Mouse (Mus musculus): ENCODE measurements around the gene Lenep. TPM values are rescaled to one million over a fixed set of nuclear protein-coding genes. Genes with fewer than 3 reads are reported as not detected.
"Not testable (repeated sequence)": the region's sequence is repeated elsewhere in the genome, so short reads cannot be mapped to it uniquely, and the experiment has no call there.

Lenep gene
- polyA plus RNA-seq, 1 experiment from 2014 or later, result not detected

DNA sequence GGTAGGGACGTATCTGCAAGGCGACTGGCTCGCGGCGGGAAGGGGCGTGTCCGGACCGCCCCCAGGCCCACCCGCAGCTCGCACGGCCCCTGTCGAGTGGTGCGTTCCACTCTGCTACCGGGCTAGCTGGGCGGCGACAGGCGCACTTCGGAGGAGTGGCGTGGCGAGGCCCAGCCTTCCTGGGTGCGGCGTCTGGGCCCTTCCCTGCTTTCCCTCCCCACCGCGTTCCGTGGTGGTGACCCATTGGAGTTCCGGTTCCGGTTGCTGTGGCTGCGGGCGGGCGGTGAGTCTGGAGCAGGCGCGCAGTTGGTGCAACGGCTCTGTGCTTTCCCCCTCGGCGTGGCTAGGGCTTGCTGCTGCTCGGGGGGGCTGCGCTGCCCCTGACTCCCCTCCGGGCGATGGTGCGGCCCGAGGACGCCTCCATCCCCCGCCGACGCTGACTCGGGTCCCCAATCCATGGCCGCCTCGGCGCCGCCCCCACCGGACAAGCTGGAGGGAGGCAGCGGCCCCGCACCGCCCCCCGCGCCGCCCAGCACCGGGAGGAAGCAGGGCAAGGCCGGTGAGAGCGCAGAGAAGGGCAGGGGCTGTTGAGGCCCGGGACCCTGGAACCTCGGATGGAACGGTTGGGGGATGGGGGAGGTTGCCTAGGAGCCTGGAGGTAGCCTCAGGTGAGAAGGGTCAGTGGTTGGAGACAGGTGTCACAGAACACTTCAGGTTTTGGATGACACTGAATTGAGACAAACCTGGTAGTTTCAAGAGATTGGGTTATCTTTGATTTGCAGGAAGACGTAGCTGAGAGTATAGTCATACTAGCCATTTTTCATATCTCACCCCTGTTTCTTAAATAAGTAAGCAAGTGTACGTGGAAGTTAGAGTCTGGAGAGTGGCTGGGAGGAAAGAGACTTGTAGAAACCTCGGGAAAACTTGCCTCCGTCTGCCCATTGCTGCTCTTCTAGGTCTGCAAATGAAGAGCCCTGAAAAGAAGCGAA lies 27.9 kb upstream of the Lenep start, which contains the start of gene Pygo2:
TSS of gene Pygo2 (plus strand) at position 44 of the 989 bp plus-strand sequence.
- WGBS (ENCODE audit: insufficient replicate concordance), result 2% methylated on average over 68 of the region's 68 CpGs
- peaks cover 74% of the 10 kb centered on the region for H3K36me3 ChIP-seq
- peak within 1 kb of the TSS; percentile 89 for H3K27ac ChIP-seq
- no peaks in the 10 kb centered on the region for H3K9me3 ChIP-seq (replicated peaks)
- peak within 1 kb of the TSS; percentile 95 for H3K4me2 ChIP-seq
- H3K4me3 ChIP-seq, result peak within 1 kb of the TSS; percentile 94
- H3K9ac ChIP-seq, result peak within 1 kb of the TSS; percentile 94
- no peaks in the 10 kb centered on the region for H3K27me3 ChIP-seq (replicated peaks)
- peaks cover 55% of the 10 kb centered on the region for H3K4me1 ChIP-seq
- ATAC-seq, result peak; percentile 95

DNA sequence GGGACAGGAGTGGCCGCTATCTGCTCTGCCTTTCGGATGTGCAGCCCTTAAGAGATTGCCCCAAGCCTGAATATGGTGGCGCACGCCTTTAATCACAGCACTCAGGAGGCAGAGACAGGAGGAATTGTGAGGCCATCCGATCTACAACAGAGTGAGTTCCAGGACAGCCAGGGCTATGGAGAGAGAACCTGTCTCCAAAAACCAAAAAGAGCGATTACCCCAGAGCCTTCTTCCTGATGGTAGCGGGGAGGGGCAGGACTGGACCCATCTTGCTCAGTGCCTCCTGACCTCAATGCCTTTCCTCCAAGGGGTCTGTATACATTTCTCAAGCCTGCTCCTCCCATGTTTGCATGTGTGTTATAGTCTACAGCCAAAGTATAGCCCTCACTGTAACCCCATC lies 26.4 kb upstream of the Lenep start:
- Histone ChIP-seq H3K4me1 (peaks cover 61% of the 10 kb centered on the region), H3K36me3 (peaks cover 75% of the 10 kb centered on the region)
- not testable (repeated sequence) for H3K9ac ChIP-seq; H3K9me3 ChIP-seq (replicated peaks); H3K27me3 ChIP-seq (replicated peaks); ATAC-seq; H3K4me2 ChIP-seq; H3K27ac ChIP-seq; H3K4me3 ChIP-seq
- 90% methylated on average over 7 of the region's 7 CpGs for WGBS (ENCODE audit: insufficient replicate concordance)

DNA sequence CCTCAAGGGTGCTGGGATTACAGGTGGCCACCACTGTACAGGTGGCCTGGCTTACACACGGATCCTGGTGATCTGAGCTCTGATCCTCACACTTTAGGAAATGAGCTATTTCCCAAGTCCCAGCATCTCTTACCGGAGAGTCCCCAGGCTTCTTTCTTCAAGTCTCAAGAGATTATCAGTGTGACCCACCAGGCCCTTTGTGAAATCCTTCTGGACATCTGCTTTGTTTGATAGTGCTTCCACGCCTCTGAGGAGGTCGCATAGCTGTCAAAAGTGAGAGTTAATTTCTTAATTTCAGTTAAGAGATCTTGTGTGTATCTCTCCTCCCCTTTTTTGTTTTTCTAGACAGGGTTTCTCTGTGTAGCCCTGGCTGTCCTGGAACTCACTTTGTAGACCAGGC lies 23.3 kb upstream of the Lenep start:
- peak overlapping the region; percentile 89 for H3K27ac ChIP-seq
- H3K9me3 ChIP-seq (replicated peaks), result no peaks in the 10 kb centered on the region
- peak overlapping the region; percentile 65 for H3K9ac ChIP-seq
- H3K36me3 ChIP-seq, result peaks cover 65% of the 10 kb centered on the region
- H3K4me2 ChIP-seq, result peak overlapping the region; percentile 97
- H3K4me1 ChIP-seq, result peaks cover 76% of the 10 kb centered on the region
- H3K4me3 ChIP-seq, result peak overlapping the region; percentile 42
- 0 out of 2 replicates have a peak, but pooled peaks have one; percentile 8 for ATAC-seq
- WGBS (ENCODE audit: insufficient replicate concordance), result 22% methylated on average over 4 of the region's 4 CpGs
- H3K27me3 ChIP-seq (replicated peaks), result no peaks in the 10 kb centered on the region

DNA sequence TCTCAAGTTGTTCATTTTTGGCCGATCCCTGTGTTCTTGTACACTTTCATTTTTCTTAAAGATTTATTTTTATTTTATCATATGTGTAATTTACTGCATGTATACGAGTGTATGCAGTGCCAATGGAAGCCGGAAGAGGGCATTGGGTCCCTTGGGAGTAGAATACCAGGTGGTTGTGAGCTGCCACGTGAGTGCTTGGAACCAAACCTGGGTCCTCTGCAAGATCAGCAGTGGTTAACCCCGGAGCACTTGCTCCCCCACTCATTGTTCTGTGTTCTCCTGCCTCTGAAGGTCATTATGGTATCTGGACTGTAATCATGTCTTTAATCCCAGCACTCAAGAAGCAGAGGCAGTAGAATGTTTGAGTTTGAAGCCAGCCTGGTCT lies 22.5 kb upstream of the Lenep start:
- peaks cover 65% of the 10 kb centered on the region for H3K36me3 ChIP-seq
- ATAC-seq, result no peak
- no peaks in the 10 kb centered on the region for H3K9me3 ChIP-seq (replicated peaks)
- WGBS (ENCODE audit: insufficient replicate concordance), result 61% methylated on average over 5 of the region's 5 CpGs
- peak overlapping the region; percentile 97 for H3K4me2 ChIP-seq
- peak overlapping the region; percentile 42 for H3K4me3 ChIP-seq
- peaks cover 79% of the 10 kb centered on the region for H3K4me1 ChIP-seq
- H3K9ac ChIP-seq, result peak overlapping the region; percentile 65
- H3K27ac ChIP-seq, result peak overlapping the region; percentile 89
- H3K27me3 ChIP-seq (replicated peaks), result no peaks in the 10 kb centered on the region

DNA sequence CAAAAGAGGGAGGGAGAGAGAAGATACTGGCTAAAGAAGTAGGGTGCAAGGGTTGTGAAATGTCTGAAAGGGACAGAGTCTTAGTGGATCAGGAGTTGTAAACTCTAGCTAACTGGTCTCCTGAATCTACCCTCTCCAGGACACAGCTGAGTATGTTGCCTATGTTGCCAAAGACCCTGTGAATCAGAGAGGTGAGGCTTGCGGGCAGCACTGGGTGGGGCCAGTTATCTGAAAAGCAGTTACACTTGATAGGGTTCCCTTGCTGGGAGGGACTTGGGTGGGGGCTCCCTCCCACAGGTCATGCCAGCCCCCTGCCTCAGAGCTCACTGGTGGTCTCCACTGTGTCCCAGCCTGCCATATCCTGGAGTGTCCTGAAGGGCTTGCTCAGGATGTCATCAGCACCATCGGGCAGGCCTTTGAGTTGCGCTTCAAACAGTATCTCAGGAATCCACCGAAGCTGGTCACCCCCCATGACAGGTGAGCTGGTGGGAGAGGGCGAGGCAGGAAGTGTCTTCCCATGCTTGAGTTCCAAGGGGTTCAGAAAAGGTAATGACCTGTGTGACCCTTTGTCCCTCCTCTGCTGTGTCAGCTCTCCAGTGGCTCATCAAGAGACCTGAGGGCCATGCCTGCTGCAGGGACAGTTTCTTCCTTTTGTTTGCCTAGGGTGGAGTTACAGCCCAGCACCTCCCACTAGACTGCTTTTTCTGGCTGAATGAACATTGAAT lies 22.0 kb upstream of the Lenep start:
- Histone ChIP-seq H3K4me2 (peak overlapping the region; percentile 97), H3K36me3 (peaks cover 65% of the 10 kb centered on the region), H3K27me3 (replicated peaks) (no peaks in the 10 kb centered on the region), H3K9ac (peak overlapping the region; percentile 37; the same call in 1 of the 2 replicates), H3K27ac (peak overlapping the region; percentile 89), H3K9me3 (replicated peaks) (no peaks in the 10 kb centered on the region), H3K4me1 (peaks cover 79% of the 10 kb centered on the region), H3K4me3 (peak overlapping the region; percentile 42; the same call in 1 of the 2 replicates)
- 57% methylated on average over 5 of the region's 5 CpGs for WGBS (ENCODE audit: insufficient replicate concordance)
- ATAC-seq, result peak; percentile 52

DNA sequence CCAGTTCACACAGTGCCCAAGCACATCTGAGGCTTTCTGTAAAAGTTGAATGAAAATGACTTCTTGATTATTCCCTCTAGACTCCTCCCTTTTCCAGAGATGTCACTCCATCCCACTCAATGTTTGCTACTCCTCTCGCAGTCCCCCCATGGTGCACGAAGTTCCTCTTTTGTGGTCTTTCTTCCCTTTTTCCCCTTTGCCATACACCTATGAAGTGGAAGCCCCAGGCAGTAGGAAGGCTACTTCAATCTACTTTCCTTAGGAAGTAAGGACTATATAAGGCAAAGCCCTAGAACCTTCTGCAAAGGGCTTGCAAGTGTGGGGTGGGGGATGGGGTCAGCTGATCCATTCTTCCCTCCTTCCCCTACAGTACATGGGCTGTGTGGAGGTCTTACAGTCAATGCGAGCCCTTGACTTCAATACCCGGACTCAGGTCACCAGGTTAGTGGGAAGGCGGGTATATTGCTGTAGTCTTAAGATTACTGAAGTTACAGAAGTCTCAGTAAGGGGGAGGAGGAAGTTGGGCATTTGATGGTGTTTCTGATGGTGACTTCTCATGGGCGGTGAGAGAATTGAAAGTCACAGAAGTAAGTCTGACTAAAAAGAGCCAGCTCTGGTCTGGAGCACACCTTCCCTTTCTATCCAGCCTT lies 20.1 kb upstream of the Lenep start:
- H3K4me3 ChIP-seq, result peak overlapping the region; percentile 65
- H3K27me3 ChIP-seq (replicated peaks), result no peaks in the 10 kb centered on the region
- peak overlapping the region; percentile 81 for H3K9ac ChIP-seq
- peaks cover 51% of the 10 kb centered on the region for H3K36me3 ChIP-seq
- H3K4me1 ChIP-seq, result peaks cover 83% of the 10 kb centered on the region
- WGBS (ENCODE audit: insufficient replicate concordance), result 53% methylated on average over 6 of the region's 6 CpGs
- H3K27ac ChIP-seq, result peak overlapping the region; percentile 89
- H3K4me2 ChIP-seq, result peak overlapping the region; percentile 97
- no peaks in the 10 kb centered on the region for H3K9me3 ChIP-seq (replicated peaks)
- ATAC-seq, result no peak

DNA sequence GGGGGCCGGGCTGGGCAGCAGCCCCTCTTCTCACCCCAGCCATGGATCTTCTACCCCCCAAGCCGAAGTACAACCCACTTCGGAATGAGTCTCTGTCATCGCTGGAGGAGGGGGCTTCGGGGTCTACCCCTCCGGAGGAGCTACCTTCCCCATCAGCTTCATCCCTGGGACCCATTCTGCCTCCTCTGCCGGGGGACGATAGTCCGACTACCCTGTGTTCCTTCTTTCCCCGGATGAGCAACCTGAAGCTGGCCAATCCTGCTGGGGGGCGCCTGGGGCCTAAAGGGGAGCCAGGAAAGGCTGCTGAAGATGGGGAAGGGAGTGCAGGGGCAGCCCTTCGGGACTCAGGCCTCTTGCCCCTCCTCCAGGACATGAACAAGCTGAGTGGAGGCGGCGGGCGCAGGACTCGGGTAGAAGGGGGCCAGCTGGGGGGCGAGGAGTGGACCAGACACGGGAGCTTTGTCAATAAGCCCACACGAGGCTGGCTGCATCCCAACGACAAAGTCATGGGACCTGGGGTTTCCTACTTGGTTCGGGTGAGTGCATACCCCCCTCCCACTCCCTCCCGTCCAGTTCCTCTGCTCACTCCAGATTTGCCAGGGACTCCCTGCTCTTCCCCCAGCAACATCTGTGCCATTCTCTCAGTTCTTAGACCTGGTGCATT lies 19.3 kb upstream of the Lenep start:
- Histone ChIP-seq H3K4me1 (peaks cover 83% of the 10 kb centered on the region), H3K9ac (peak overlapping the region; percentile 81), H3K27ac (peak overlapping the region; percentile 89), H3K4me2 (peak overlapping the region; percentile 97), H3K4me3 (peak overlapping the region; percentile 65), H3K36me3 (peaks cover 43% of the 10 kb centered on the region), H3K27me3 (replicated peaks) (no peaks in the 10 kb centered on the region), H3K9me3 (replicated peaks) (no peaks in the 10 kb centered on the region)
- no peak for ATAC-seq
- WGBS (ENCODE audit: insufficient replicate concordance), result 20% methylated on average over 22 of the region's 22 CpGs

DNA sequence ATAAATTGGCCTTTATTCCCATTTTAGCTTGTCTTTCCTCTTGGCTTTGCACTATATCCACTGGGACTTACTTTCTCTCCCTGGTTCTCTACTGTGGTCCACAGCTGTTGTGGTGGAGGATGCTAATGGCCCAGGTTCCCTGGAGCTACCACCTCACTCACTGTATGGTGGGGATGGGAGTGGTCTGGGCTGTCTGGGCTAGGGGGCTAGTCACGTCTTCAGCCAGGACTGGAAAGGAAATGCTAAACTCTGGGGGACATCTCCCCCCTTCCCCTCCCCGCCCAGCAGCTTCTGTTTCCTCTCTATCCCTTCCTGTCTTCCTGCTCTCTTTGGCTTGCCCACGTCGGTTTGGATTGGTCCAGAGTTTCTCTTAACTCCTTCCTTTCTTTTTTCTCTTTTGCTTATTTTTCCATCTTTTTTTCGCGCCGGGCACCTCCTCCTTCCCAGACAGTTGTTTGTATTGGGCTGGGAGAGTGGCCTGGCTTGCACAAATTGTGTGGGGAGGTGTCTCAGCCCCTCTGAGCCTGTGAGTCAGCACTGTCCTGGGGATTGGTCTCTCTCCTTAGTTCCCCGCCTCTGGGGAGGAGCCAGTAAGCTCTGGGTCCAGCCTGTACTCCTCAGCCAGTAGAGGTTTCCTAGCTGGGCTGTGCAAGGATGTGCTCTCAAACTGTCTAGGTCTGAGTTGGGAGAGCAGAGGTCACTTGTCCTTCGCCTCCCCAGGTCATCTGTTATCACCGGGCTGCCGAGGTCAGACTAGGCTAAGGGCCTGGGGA lies 18.6 kb upstream of the Lenep start:
- peak; percentile 82 for ATAC-seq
- no peaks in the 10 kb centered on the region for H3K27me3 ChIP-seq (replicated peaks)
- H3K9ac ChIP-seq, result peak overlapping the region; percentile 81
- no peaks in the 10 kb centered on the region for H3K9me3 ChIP-seq (replicated peaks)
- peak overlapping the region; percentile 65 for H3K4me3 ChIP-seq
- peaks cover 83% of the 10 kb centered on the region for H3K4me1 ChIP-seq
- 3% methylated on average over 11 of the region's 11 CpGs for WGBS (ENCODE audit: insufficient replicate concordance)
- H3K4me2 ChIP-seq, result peak overlapping the region; percentile 97
- peaks cover 43% of the 10 kb centered on the region for H3K36me3 ChIP-seq
- peak overlapping the region; percentile 89 for H3K27ac ChIP-seq

DNA sequence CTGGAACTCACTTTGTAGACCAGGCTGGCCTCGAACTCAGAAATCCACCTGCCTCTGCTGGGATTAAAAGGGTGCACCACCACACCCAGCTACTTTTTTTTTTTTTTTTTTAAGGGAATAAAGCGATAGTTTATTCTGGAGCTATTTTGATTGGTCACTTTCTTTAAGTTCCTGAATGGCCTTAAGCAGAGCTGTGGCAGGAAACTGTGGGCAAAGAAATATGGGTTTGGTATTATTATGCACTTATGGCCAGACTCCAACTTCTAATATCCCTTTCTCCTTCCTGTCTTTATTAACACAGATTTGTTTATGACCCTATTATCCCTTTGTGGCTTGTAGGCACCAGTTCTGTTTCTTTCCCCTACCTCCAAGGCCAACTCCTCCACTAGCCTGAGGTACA lies 17.8 kb upstream of the Lenep start:
- Histone ChIP-seq H3K4me1 (peaks cover 81% of the 10 kb centered on the region), H3K36me3 (peaks cover 43% of the 10 kb centered on the region), H3K9me3 (replicated peaks) (no peaks in the 10 kb centered on the region), H3K27ac (peak overlapping the region; percentile 89), H3K4me2 (peak overlapping the region; percentile 97), H3K4me3 (peak overlapping the region; percentile 65), H3K27me3 (replicated peaks) (no peaks in the 10 kb centered on the region), H3K9ac (peak overlapping the region; percentile 81)
- no peak for ATAC-seq
- 51% methylated on average over 2 of the region's 2 CpGs for WGBS (ENCODE audit: insufficient replicate concordance)

DNA sequence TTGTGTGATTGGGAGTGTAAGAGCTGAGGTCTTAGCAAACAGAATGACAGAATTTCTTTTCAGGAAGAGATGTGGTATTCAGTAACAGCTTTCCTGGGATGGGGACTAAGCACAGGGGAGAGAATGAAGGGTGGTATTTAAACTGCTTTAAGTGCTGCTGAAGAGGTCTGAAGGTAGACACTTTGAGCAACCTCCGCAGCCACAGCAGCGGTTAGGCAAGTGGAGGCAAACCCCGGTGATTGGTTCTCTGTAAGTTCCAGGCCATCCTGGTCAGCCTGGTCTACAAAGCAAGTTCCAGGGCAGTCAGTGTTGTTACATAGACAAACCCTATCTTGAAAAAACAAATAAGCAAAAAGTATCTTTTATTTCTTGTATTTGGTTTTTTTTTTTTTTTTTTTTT lies 17.4 kb upstream of the Lenep start:
- ATAC-seq, result no peak
- Histone ChIP-seq H3K4me1 (peaks cover 76% of the 10 kb centered on the region), H3K4me2 (peak overlapping the region; percentile 97), H3K36me3 (peaks cover 43% of the 10 kb centered on the region), H3K27me3 (replicated peaks) (no peaks in the 10 kb centered on the region), H3K27ac (peak overlapping the region; percentile 94), H3K4me3 (peak overlapping the region; percentile 75), H3K9ac (peak overlapping the region; percentile 78), H3K9me3 (replicated peaks) (0 out of 2 replicates have a peak, but pooled peaks cover under 1% of the 10 kb centered on the region)
- 31% methylated on average over 3 of the region's 3 CpGs for WGBS (ENCODE audit: insufficient replicate concordance)

Data from liver, embryonic 12.5 days (tissue).